ENCODE assay signal across 7 mouse cellular contexts in genomic region chr13:30548835-30549234, GRCm38 (mm10). TPM values are rescaled to one million over a fixed set of nuclear protein-coding genes. Genes with fewer than 3 reads are reported as not detected.
DNase-seq lines count a peak whose midpoint lies in the region; TF ChIP-seq lines count a peak whose summit lies in the region.

No protein-coding gene starts in this region.

- peak; percentile 92 for DNase-seq in ES-E14 (ENCODE audit: low read depth, low spot score)
- DNase-seq in adrenal gland, adult 18-20 months (ENCODE audit: low spot score in 2 of 2), result peak; percentile 80 to 84
- peak; percentile 92 for DNase-seq in embryo, embryonic 10.5 days (ENCODE audit: low spot score)
- peak; percentile 92 for DNase-seq in heart, embryonic 10.5 days (ENCODE audit: low spot score)
- peak; percentile 73 to 88 for DNase-seq in layer of hippocampus, postnatal 25 days (ENCODE audit: extremely low spot score in 1 of 2, low spot score in 1 of 2)
- DNase-seq in lung, postnatal 36 days, result peak; percentile 97

- H3K9me3 ChIP-seq in ES-E14 (ENCODE audit: control insufficient read depth, insufficient read depth, low read depth, low read length), result no peaks in the 10 kb centered on the region
- no peaks in the 10 kb centered on the region for H3K9me3 ChIP-seq in heart, embryonic 10.5 days

- H3K4me3 ChIP-seq in ES-E14 (ENCODE audit: insufficient read depth in 1 of 2, low read depth in 1 of 2, low read length in 2 of 2, poor library complexity in 1 of 2, severe bottlenecking in 1 of 2), result no peak overlapping the region
- H3K4me3 ChIP-seq in heart, embryonic 10.5 days, result no peak overlapping the region
- no peak overlapping the region for H3K4me3 ChIP-seq in small intestine, adult 2 months (ENCODE audit: low read depth, low read length)

- WGBS in heart, embryonic 10.5 days, result 7% methylated on average over 2 of the region's 2 CpGs
- WGBS in small intestine, adult 2 months, result 9% methylated on average over 2 of the region's 2 CpGs

- H3K4me1 ChIP-seq in ES-E14 (ENCODE audit: control insufficient read depth in 2 of 2, insufficient read depth in 2 of 2, low read length in 2 of 2, poor library complexity in 1 of 2), result no peaks in the 10 kb centered on the region
- H3K4me1 ChIP-seq in heart, embryonic 10.5 days, result peaks cover 6% of the 10 kb centered on the region
- peaks cover under 1% of the 10 kb centered on the region; the same call in 1 of the 2 replicates for H3K4me1 ChIP-seq in small intestine, adult 2 months (ENCODE audit: control insufficient read depth, insufficient read depth, insufficient read length, low read length)

- in situ Hi-C loops in ES-E14 (cut with MboI; ENCODE audit: low sequenced_read_pairs in 2 of 2, unreplicated experiment in 2 of 2), result loop anchor here in 1 of 2 experiments (25.0 kb wide), 2 partner anchors 287 to 462 kb away; no protein-coding TSS in a partner anchor

- no peak overlapping the region for H3K27ac ChIP-seq in ES-E14 (ENCODE audit: insufficient read depth, low read depth, low read length, poor library complexity, severe bottlenecking)
- no peak overlapping the region for H3K27ac ChIP-seq in heart, embryonic 10.5 days
- no peak overlapping the region for H3K27ac ChIP-seq in small intestine, adult 2 months (ENCODE audit: insufficient read depth, low read depth, low read length)

- no peak overlapping the region for H3K9ac ChIP-seq in ES-E14 (ENCODE audit: insufficient read depth, low read depth, low read length, poor library complexity, severe bottlenecking)

- no peak for TF ChIP-seq POLR2A in small intestine, adult 2 months (IDR thresholded peaks at IDR 0.05; ENCODE audit: low read depth, low read length)

- no peaks in the 10 kb centered on the region for H3K27me3 ChIP-seq in heart, embryonic 10.5 days (ENCODE audit: insufficient read depth, poor library complexity, severe bottlenecking)
- H3K27me3 ChIP-seq in small intestine, adult 2 months (ENCODE audit: control insufficient read depth, insufficient read depth, low read length), result no peaks in the 10 kb centered on the region

- TF ChIP-seq CTCF in small intestine, adult 2 months (IDR thresholded peaks at IDR 0.05; ENCODE audit: extremely low read depth, insufficient read length, insufficient replicate concordance, low read depth, low read length), result peak; percentile 93; the same call in 1 of the 2 replicates

- H3K36me3 ChIP-seq in ES-E14 (ENCODE audit: control insufficient read depth, insufficient read depth, low read length, poor library complexity, severe bottlenecking), result no peaks in the 10 kb centered on the region
- H3K36me3 ChIP-seq in heart, embryonic 10.5 days, result no peaks in the 10 kb centered on the region
- no peaks in the 10 kb centered on the region for H3K36me3 ChIP-seq in small intestine, adult 2 months (ENCODE audit: control insufficient read depth, insufficient read depth, low read length)

TF ChIP-seq in ES-E14, 5 proteins besides CTCF, POLR2A, EP300 and RAD21:
- TF ChIP-seq ZC3H11A (IDR thresholded peaks at IDR 0.05; ENCODE audit: borderline replicate concordance, low read depth, low read length) (peak; percentile 49; the same call in 1 of the 2 replicates), MAFK (IDR thresholded peaks at IDR 0.05; ENCODE audit: insufficient read depth, low read depth, low read length) (no peak), HCFC1 (IDR thresholded peaks at IDR 0.05; ENCODE audit: borderline replicate concordance, insufficient read depth, low read length) (no peak), CHD2 (IDR thresholded peaks at IDR 0.05; ENCODE audit: low read depth, low read length) (0 out of 2 replicates have a peak, but pooled peaks have one; percentile 39), ZNF384 (IDR thresholded peaks at IDR 0.05; ENCODE audit: low read depth, low read length) (no peak)

RNA-seq across cellular contexts. Expression of gene Uqcrfs1, which starts 3.7 kb away (rescaled TPM):
- 73.5 and 104 TPM in 2 replicates for total RNA-seq in ES-E14 (2012; rRNA removed)
- 100 to 1,000 TPM; 339 to 472 TPM for total RNA-seq in adrenal gland, adult 18-20 months (2021)
- polyA plus RNA-seq in heart, embryonic 10.5 days (2016; fragmentation: Nextera tagmentation; extraction: Ambion mirVana), result 381 and 511 TPM in 2 replicates
- 100 to 1,000 TPM; 151 to 175 TPM for total RNA-seq in layer of hippocampus, postnatal 25 days (2021)
- polyA plus RNA-seq in small intestine, adult 2 months (2012; rRNA removed), result 275 and 292 TPM in 2 replicates
